Comparison of ENCODE assay signal across 10 mouse cellular contexts in the genomic region with DNA sequence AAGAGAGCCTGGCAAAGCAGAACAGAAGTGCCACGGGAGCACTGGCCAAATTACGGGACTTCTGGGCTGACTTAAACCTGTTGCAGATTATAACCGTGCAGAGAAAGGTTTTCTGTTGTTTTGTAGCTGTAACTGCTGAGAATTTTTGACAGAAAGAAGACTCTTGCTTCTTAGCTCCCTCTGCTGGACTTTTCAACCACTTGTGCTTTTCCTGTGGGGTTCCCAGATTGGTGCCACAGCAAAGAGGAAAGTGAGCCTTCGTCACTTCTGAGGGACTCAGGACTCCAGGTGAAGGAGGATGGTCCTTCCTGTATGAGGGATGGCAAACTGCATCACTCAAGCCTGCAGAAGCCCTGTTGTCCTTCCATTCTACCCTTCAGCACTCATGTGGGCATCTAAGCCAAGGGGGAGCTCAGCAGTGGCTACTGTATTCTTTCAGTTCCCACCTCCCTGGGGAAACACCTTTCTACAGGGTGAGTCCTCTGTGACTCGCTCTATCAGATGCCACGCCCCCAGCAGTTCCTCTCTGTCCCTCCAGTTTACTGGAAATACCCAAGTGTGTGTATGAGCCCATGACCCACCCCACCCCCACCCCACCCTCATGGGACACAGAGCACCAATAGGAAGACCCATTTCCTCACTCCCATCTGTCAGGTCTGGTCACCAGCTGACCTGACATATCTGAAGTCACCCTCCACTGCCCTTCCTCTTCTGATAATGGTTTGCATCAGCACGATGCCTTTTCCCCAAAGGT. TPM values are rescaled to one million over a fixed set of nuclear protein-coding genes. Genes with fewer than 3 reads are reported as not detected.
DNase-seq lines count a peak whose midpoint lies in the region; TF ChIP-seq lines count a peak whose summit lies in the region.
"Had no signal": no experiment of that assay in that cellular context is flagged by ENCODE, and none has a peak within 500 bp of the region (broad histone marks: within the 10 kb centered on the region; RNA-seq: fewer than 3 reads in every experiment).

No protein-coding gene starts in this region.

- peak; percentile 34 for DNase-seq in kidney, adult 9 months
- no peak for DNase-seq in kidney, adult 18-20 months
- DNase-seq in CH12.LX (ENCODE audit: extremely low read depth), result peak; percentile 96
- DNase-seq in brain, adult 2 months (ENCODE audit: low read depth, low spot score), result peak; percentile 50
- DNase-seq in kidney, adult 11 months, result no peak
- no peak for DNase-seq in right cerebral cortex, postnatal 25 days
- no peak for DNase-seq in cerebellum, postnatal 36 days
- DNase-seq: adrenal gland, postnatal 14 days had no signal

- dilution Hi-C loops in CH12.LX (cut with MboI; ENCODE audit: extremely low pct_ligation_motif_present, extremely low pct_unique_long_range_greater_than_20kb, low sequenced_read_pairs), result no loop called here

- TF ChIP-seq EP300 in CH12.LX (IDR thresholded peaks at IDR 0.05; ENCODE audit: low read length), result peak; percentile 60

- no peak for TF ChIP-seq POLR2A in CH12.LX (IDR thresholded peaks at IDR 0.05; ENCODE audit: low read depth, low read length)
- no peak for TF ChIP-seq POLR2A in small intestine, adult 2 months (IDR thresholded peaks at IDR 0.05; ENCODE audit: low read depth, low read length)

- in situ Hi-C loops in CH12.LX (cut with MboI; ENCODE audit: low pct_ligation_motif_present, low pct_unique_long_range_greater_than_20kb, low sequenced_read_pairs), result loop anchor here (25.0 kb wide), 1 partner anchor 390 kb away; no protein-coding TSS in a partner anchor

- no peaks in the 10 kb centered on the region for H3K79me2 ChIP-seq in CH12.LX (replicated peaks; ENCODE audit: control insufficient read depth, extremely low read depth, insufficient read depth, poor library complexity, severe bottlenecking)

- no peaks in the 10 kb centered on the region for H3K27me3 ChIP-seq in CH12.LX (replicated peaks)
- H3K27me3 ChIP-seq in small intestine, adult 2 months (ENCODE audit: control insufficient read depth, insufficient read depth, low read length), result no peaks in the 10 kb centered on the region

- H3K4me3 ChIP-seq in CH12.LX (replicated peaks in 1 of 3; ENCODE audit: low read depth in 2 of 3, low read length in 2 of 3, poor library complexity in 1 of 3), result no peak overlapping the region
- H3K4me3 ChIP-seq in small intestine, adult 2 months (ENCODE audit: low read depth, low read length), result no peak overlapping the region
- H3K4me3 ChIP-seq: midbrain, embryonic 10.5 days had no signal

- peak overlapping the region; percentile 60 for H3K27ac ChIP-seq in CH12.LX (ENCODE audit: insufficient read depth, low read depth)
- no peak overlapping the region for H3K27ac ChIP-seq in small intestine, adult 2 months (ENCODE audit: insufficient read depth, low read depth, low read length)
- H3K27ac ChIP-seq: midbrain, embryonic 10.5 days had no signal

- peak overlapping the region; percentile 46 for H3K9ac ChIP-seq in CH12.LX (ENCODE audit: insufficient read depth, low read depth)

- peak overlapping the region; percentile 61; the same call in 1 of the 2 replicates for H3K4me2 ChIP-seq in CH12.LX (ENCODE audit: insufficient read depth, low read depth, poor library complexity, severe bottlenecking)

- WGBS in small intestine, adult 2 months, result 34% methylated on average over 7 of the region's 7 CpGs

- H3K36me3 ChIP-seq in CH12.LX (replicated peaks in 1 of 2; ENCODE audit: control insufficient read depth in 1 of 2, insufficient read depth in 1 of 2, low read length in 1 of 2), result no peaks in the 10 kb centered on the region
- H3K36me3 ChIP-seq in small intestine, adult 2 months (ENCODE audit: control insufficient read depth, insufficient read depth, low read length), result no peaks in the 10 kb centered on the region
- H3K36me3 ChIP-seq: midbrain, embryonic 10.5 days had no signal

- H3K9me3 ChIP-seq in CH12.LX (replicated peaks; ENCODE audit: low read length), result no peaks in the 10 kb centered on the region
- H3K9me3 ChIP-seq: midbrain, embryonic 10.5 days had no signal

- H3K4me1 ChIP-seq in CH12.LX (ENCODE audit: control insufficient read depth in 1 of 2, insufficient read depth in 2 of 2), result peaks cover 16 to 54% of the 10 kb centered on the region in 2 experiments; a peak in 3 of 4 replicates
- no peaks in the 10 kb centered on the region for H3K4me1 ChIP-seq in small intestine, adult 2 months (ENCODE audit: control insufficient read depth, insufficient read depth, insufficient read length, low read length)
- H3K4me1 ChIP-seq: midbrain, embryonic 10.5 days had no signal

- TF ChIP-seq CTCF in CH12.LX (conservative IDR thresholded peaks at IDR 0.05 in 1 of 2, IDR thresholded peaks at IDR 0.05 in 1 of 2; ENCODE audit: low read depth in 2 of 2, low read length in 2 of 2), result peak; percentile 39 to 80; a peak in 3 of 4 replicates
- TF ChIP-seq CTCF in small intestine, adult 2 months (IDR thresholded peaks at IDR 0.05; ENCODE audit: extremely low read depth, insufficient read length, insufficient replicate concordance, low read depth, low read length), result peak; percentile 23; the same call in 1 of the 2 replicates

- TF ChIP-seq RAD21 in CH12.LX (IDR thresholded peaks at IDR 0.05; ENCODE audit: low read depth, low read length), result peak; percentile 78

TF ChIP-seq in CH12.LX, 34 proteins besides CTCF, POLR2A, EP300 and RAD21:
- peak; percentile 79 for TF ChIP-seq SMC3 (IDR thresholded peaks at IDR 0.05; ENCODE audit: low read depth, low read length)
- no peak for TF ChIP-seq JUN (IDR thresholded peaks at IDR 0.05; ENCODE audit: insufficient read depth, low read depth, low read length)
- TF ChIP-seq ETS1 (conservative IDR thresholded peaks at IDR 0.05; ENCODE audit: low read depth, low read length), result peak; percentile 98
- TF ChIP-seq ZC3H11A (IDR thresholded peaks at IDR 0.05; ENCODE audit: low read depth, low read length), result peak; percentile 22; the same call in 1 of the 2 replicates
- TF ChIP-seq ZNF384 (IDR thresholded peaks at IDR 0.05; ENCODE audit: low read depth, low read length), result no peak
- no peak for TF ChIP-seq TBP (conservative IDR thresholded peaks at IDR 0.05; ENCODE audit: low read depth, low read length)
- TF ChIP-seq MXI1 (IDR thresholded peaks at IDR 0.05; ENCODE audit: low read depth, low read length), result no peak; the same call in 1 of the 2 replicates
- no peak for TF ChIP-seq RCOR1 (conservative IDR thresholded peaks at IDR 0.05; ENCODE audit: low read depth, low read length)
- TF ChIP-seq POLR2AphosphoS2 (IDR thresholded peaks at IDR 0.05; ENCODE audit: low read depth, low read length), result no peak
- peak; percentile 64; the same call in 1 of the 2 replicates for TF ChIP-seq MAZ (IDR thresholded peaks at IDR 0.05; ENCODE audit: low read depth, low read length)
- TF ChIP-seq MEF2A (IDR thresholded peaks at IDR 0.05; ENCODE audit: borderline replicate concordance, low read depth, low read length), result peak; percentile 68
- TF ChIP-seq BHLHE40 (IDR thresholded peaks at IDR 0.05; ENCODE audit: low read depth, low read length), result peak; percentile 81
- no peak for TF ChIP-seq KAT2A (IDR thresholded peaks at IDR 0.05; ENCODE audit: insufficient replicate concordance, low read length)
- no peak for TF ChIP-seq NRF1 (IDR thresholded peaks at IDR 0.05; ENCODE audit: low read depth, low read length)
- TF ChIP-seq USF2 (conservative IDR thresholded peaks at IDR 0.05; ENCODE audit: low read depth, low read length), result no peak
- TF ChIP-seq UBTF (IDR thresholded peaks at IDR 0.05; ENCODE audit: low read depth, low read length), result no peak
- TF ChIP-seq MAFK (IDR thresholded peaks at IDR 0.05; ENCODE audit: insufficient replicate concordance, low read length), result 0 out of 2 replicates have a peak, but pooled peaks have one; percentile 36
- no peak for TF ChIP-seq ZMIZ1 (IDR thresholded peaks at IDR 0.05; ENCODE audit: low read depth, low read length)
- no peak for TF ChIP-seq GABPA (IDR thresholded peaks at IDR 0.05; ENCODE audit: insufficient replicate concordance, low read depth, low read length)
- TF ChIP-seq MAX (IDR thresholded peaks at IDR 0.05; ENCODE audit: low read length), result 0 out of 2 replicates have a peak, but pooled peaks have one; percentile 23
- no peak for TF ChIP-seq ZKSCAN1 (IDR thresholded peaks at IDR 0.05; ENCODE audit: borderline replicate concordance, low read depth, low read length)
- no peak for TF ChIP-seq HCFC1 (IDR thresholded peaks at IDR 0.05; ENCODE audit: low read depth, low read length)
- TF ChIP-seq ELF1 (IDR thresholded peaks at IDR 0.05; ENCODE audit: low read depth, low read length), result peak; percentile 57
- 0 out of 2 replicates have a peak, but pooled peaks have one; percentile 5 for TF ChIP-seq USF1 (IDR thresholded peaks at IDR 0.05; ENCODE audit: low read depth, low read length)
- 0 out of 2 replicates have a peak, but pooled peaks have one; percentile 13 for TF ChIP-seq MYC (IDR thresholded peaks at IDR 0.05; ENCODE audit: low read depth, low read length)
- TF ChIP-seq SIN3A (IDR thresholded peaks at IDR 0.05; ENCODE audit: low read length), result peak; percentile 82
- TF ChIP-seq JUND (conservative IDR thresholded peaks at IDR 0.05; ENCODE audit: low read depth, low read length), result no peak
- peak; percentile 80 for TF ChIP-seq IRF4 (IDR thresholded peaks at IDR 0.05; ENCODE audit: low read depth, low read length)
- TF ChIP-seq TCF12 (IDR thresholded peaks at IDR 0.05; ENCODE audit: low read depth, low read length), result no peak; the same call in none of the 2 replicates
- no peak for TF ChIP-seq E2F4 (IDR thresholded peaks at IDR 0.05; ENCODE audit: insufficient replicate concordance, low read depth, low read length)
- peak; percentile 78; the same call in 1 of the 2 replicates for TF ChIP-seq CHD2 (IDR thresholded peaks at IDR 0.05; ENCODE audit: low read length)
- TF ChIP-seq PAX5 (IDR thresholded peaks at IDR 0.05; ENCODE audit: low read length), result no peak
- no peak for TF ChIP-seq NELFE (IDR thresholded peaks at IDR 0.05; ENCODE audit: low read depth, low read length)
- no peak for TF ChIP-seq CHD1 (IDR thresholded peaks at IDR 0.05; ENCODE audit: low read depth, low read length)
TF ChIP-seq in CH12.LX: peak in this region for 14.

RNA-seq across cellular contexts. Expression of gene Arhgap25, which starts 19.2 kb away (rescaled TPM):
- total RNA-seq in CH12.LX (2012; rRNA removed) (9.3 and 11.7 TPM in 2 replicates), CH12.LX (2014; rRNA removed) (11.2 and 12.5 TPM in 2 replicates)
- polyA plus RNA-seq in CH12.LX (2012; ENCODE audit: insufficient read length, low read depth), result 16.5 TPM in 2 replicates
- 0.85 and 1.9 TPM in 2 replicates for polyA plus RNA-seq in small intestine, adult 2 months (2012; rRNA removed)

RNA-seq across cellular contexts. Expression of gene Prokr1, which starts 38.3 kb away (rescaled TPM):
- total RNA-seq in CH12.LX (2012; rRNA removed) (0.08 TPM in 2 replicates), CH12.LX (2014; rRNA removed) (not detected in 2 replicates)
- polyA plus RNA-seq in CH12.LX (2012; ENCODE audit: insufficient read length, low read depth), result 0.14 TPM in 1 of 2 replicates, not detected in the other
- polyA plus RNA-seq in small intestine, adult 2 months (2012; rRNA removed), result 0.23 and 0.33 TPM in 2 replicates

Comparison
In these comparisons a context has a peak if more than half of its experiments do, and no peak if none do; other contexts are left out.
1. DNase-seq: peak in kidney, adult 9 months (single experiment), CH12.LX (single experiment) and brain, adult 2 months (single experiment); none in kidney, adult 18-20 months (single experiment), kidney, adult 11 months (single experiment), right cerebral cortex, postnatal 25 days (single experiment) and cerebellum, postnatal 36 days (0 of 2).